Mouse (Mus musculus): ENCODE results near the gene Mcu.

- TF ChIP-seq EP300 (IDR thresholded peaks at IDR 0.05; ENCODE audit: low read depth), result no peak
- no peak for TF ChIP-seq CTCF (IDR thresholded peaks at IDR 0.05; ENCODE audit: low read depth)
Measured at GRCm38 (mm10) chr10:59462307-59462706, 154.2 kb downstream of the Mcu start.

All from liver, embryonic 14.5 days (tissue).